Mouse (Mus musculus) v-Abl transformed pro-B cells (cell line): ENCODE results near the gene Rab3c.

Experiments used
- in situ Hi-C, 2 experiments: fragments of 400-800 bp; cut with MboI; formaldehyde crosslinking; loops; one replicate each; pipeline ENCODE4 v1.15.1; 2025; ENCODE audit not compliant: unreplicated experiment in 2 of 2

Gene Rab3c

GRCm38 (mm10) chr13:110097424-110098050 lies 183.3 kb downstream of the Rab3c start:
- in situ Hi-C loops, result no loop called here

- in situ Hi-C loops, result no loop called here
Measured at GRCm38 (mm10) chr13:110094998-110095397, 185.8 kb downstream of the Rab3c start.

DNA sequence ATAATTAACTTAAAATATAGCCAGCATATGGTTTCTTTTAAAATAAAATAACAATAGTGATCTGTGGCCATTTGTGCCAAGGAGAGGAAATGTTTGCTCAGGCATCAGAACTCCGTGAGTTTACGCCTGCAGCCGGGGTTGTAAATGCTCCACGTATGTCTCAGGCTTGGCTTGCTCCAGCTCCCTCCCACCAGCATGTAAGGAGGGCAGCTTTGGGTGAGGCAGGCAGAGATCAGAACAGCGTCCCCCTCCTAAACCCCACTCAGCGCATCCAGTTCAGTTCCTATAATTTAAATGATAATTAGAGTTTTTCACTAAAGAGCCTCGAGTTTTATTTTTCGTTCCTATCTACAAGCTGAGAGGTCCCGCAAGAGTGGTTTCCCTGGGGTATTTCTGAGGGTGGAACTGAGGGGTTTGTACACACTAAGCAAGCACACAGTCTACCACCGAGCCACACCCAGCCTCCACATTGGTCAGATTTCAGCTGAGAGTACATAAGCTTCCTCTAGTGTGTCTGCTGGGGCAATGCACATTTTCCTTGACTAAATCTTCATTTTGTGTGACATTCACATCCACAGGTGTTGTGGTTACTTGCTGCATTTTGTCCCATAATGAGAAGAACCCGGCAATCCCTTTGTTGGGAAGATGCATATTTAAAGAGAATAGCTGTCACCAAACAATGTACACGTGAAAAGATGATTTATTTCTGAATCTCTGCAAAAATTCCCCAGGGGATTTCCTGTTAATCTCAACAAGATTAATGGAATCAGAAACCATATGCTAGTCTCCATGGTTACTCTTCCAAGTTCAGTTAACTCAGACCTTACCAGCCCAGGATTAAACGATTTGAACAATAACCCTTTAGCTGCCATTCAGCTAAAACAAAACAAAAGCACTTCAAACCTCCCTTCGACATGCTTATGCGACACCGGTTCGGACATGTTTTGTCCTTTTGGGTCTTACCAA lies 186.8 kb downstream of the Rab3c start:
- in situ Hi-C loops, result no loop called here

GRCm38 (mm10) chr13:110083961-110084360 lies 196.8 kb downstream of the Rab3c start:
- in situ Hi-C loops, result no loop called here

DNA sequence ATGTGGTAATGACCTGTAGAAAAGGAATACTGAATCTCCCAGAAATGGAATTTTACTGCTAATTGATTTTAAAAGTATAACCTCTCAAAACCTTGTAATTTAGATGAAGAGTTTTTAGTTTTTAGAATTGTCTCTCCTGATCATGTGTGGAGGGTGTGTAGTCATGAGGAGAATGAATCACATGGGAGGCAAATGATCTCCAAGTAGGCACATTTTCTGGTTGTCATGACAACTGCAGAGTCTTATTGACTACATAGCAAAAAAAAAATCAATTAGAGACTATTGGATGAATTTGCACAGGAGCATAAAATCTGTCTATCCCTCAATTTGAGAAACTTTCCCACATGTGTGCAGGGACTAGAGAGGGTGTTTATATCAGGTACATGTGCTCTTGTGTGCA lies 199.6 kb downstream of the Rab3c start:
- in situ Hi-C loops, result no loop called here

DNA sequence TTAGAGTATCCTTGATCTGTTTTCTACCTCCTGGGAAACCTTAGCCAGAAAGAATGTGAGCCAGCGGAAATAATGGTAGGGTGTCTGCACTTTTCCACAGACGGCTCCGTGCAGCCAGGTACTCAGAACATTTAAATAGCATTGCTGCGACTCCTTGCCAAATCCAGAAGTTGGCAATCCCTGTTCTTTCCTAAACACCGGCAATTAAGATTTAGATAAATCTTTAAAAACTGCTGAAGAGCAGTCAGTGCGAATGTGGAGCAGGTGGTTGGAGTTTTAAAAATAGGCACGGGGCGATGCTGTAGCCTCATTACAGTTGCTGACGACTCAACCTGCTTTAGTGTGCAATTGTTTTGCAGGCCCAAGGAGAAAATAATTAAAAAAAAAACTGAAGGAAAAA lies 205.2 kb downstream of the Rab3c start:
- in situ Hi-C loops, result no loop called here

- in situ Hi-C loops, result no loop called here
Measured at GRCm38 (mm10) chr13:110074180-110074579, 206.6 kb downstream of the Rab3c start.

DNA sequence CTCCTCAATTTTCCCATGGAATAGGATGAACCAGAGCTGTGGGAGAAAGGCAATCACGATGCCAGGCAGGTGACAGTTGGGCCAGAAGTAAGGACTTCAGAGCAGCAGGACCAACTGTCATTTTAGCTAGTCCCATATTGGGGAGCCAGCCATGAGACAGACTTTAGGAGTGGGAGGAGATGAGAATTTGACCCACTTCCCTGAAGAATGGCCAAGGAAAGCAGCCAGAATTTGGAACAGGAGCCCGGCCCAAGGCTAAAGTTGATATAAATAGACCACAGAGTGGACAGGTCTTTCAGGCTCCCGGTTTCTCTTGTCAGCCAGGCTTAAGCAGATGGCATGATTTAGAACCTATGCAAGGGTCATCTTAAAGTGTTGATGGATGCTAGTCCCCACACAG lies 213.6 kb downstream of the Rab3c start:
- in situ Hi-C loops, result loop anchor here in 1 of 2 experiments (10.0 kb wide), 1 partner anchor 298 kb away; no protein-coding TSS in a partner anchor

DNA sequence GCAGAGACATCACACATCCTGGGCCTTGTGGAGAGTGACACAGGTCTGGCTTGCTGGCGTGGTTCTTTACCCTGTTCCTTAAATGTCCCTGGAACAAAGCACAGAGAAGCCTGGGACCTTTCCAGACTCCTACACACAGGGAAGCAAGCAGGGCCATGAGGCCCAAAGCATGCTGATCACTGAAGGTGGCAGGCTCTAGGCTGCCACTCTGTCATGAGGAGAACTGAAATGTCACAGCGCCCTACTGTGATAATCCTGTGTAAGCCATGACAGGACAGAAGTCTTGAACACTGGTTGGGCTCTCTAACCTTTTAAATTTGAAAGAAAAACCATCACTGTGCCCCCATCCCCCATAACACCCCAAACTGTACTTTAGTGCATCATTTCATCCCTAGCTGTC lies 214.1 kb downstream of the Rab3c start:
- in situ Hi-C loops, result loop anchor here in 1 of 2 experiments (10.0 kb wide), 1 partner anchor 298 kb away; no protein-coding TSS in a partner anchor

- in situ Hi-C loops, result loop anchor here (5.0 to 10.0 kb wide), 3 partner anchors 302 to 1349 kb away; no protein-coding TSS in a partner anchor
Measured at GRCm38 (mm10) chr13:110062835-110063411, 217.9 kb downstream of the Rab3c start.

DNA sequence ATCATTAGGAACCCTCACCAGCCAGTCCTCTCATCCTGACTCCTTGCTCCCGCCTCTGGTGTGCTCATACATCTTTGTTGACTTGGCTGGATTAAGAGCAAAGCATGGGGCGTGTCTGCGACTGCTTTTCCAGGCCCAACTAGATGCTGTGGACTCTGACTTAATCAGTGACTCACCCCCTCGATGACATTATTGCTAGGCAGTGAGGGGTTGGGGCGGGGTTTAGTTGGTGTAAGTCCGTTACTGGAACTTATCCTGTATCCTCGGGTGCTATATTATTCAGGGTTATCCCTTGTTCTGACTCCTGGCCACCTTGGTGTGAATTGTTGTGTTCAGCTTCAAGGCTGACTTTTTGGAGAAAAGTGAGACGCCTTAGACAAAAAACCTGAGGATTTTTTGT lies 218.5 kb downstream of the Rab3c start:
- in situ Hi-C loops, result loop anchor here (5.0 to 10.0 kb wide), 3 partner anchors 303 to 1350 kb away; no protein-coding TSS in a partner anchor

- in situ Hi-C loops, result no loop called here
Measured at GRCm38 (mm10) chr13:110054538-110054937, 226.3 kb downstream of the Rab3c start.

GRCm38 (mm10) chr13:110048767-110049434 lies 231.9 kb downstream of the Rab3c start:
- in situ Hi-C loops, result loop anchor here in 1 of 2 experiments (25.0 kb wide), 1 partner anchor 1687 kb away; no protein-coding TSS in a partner anchor

DNA sequence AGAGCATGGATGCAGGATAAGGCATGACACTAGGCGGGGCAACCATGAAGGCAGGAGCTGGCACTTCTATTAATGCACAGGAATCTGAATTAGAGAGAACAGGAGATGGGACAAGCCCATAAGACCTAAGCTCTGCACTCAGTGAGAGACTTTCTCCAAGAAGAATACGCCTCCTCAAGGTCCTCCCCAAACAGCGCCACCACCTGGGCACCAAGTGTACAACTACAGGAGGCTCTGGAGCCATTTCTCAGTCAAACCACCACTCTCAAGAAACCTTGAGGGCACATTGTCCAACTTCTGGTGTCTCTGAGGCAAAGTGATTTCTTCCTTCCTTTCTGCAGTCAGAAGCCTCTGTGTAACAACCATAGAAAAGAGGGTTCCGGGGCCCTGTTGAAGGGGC lies 236.4 kb downstream of the Rab3c start:
- in situ Hi-C loops, result loop anchor here in 1 of 2 experiments (25.0 kb wide), 1 partner anchor 1682 kb away; no protein-coding TSS in a partner anchor

GRCm38 (mm10) chr13:110039779-110040498 lies 240.9 kb downstream of the Rab3c start:
- in situ Hi-C loops, result loop anchor here in 1 of 2 experiments (25.0 kb wide), 1 partner anchor 1678 kb away; no protein-coding TSS in a partner anchor

DNA sequence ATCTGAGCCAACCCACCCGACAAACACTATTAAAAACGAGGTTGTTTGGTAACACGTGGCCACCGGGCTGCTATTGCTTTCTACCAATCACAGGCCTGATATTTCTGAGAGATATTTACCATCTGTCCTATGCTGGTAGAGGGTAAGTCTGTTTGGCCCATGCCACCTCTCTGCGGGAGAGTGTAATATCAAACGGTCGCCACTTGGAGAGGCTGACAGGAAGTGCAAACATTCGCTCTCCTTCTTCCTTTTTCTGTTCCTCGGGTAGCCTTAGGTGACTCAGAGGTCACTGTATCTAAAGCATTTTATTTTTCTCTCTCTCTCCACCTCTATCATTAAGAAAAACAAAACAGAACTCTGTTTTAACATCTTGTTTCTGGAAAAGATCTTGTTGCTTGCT lies 241.6 kb downstream of the Rab3c start:
- in situ Hi-C loops, result loop anchor here in 1 of 2 experiments (25.0 kb wide), 1 partner anchor 1677 kb away; no protein-coding TSS in a partner anchor

GRCm38 (mm10) chr13:110038521-110038920 lies 242.3 kb downstream of the Rab3c start:
- in situ Hi-C loops, result loop anchor here in 1 of 2 experiments (25.0 kb wide), 1 partner anchor 1676 kb away; no protein-coding TSS in a partner anchor

DNA sequence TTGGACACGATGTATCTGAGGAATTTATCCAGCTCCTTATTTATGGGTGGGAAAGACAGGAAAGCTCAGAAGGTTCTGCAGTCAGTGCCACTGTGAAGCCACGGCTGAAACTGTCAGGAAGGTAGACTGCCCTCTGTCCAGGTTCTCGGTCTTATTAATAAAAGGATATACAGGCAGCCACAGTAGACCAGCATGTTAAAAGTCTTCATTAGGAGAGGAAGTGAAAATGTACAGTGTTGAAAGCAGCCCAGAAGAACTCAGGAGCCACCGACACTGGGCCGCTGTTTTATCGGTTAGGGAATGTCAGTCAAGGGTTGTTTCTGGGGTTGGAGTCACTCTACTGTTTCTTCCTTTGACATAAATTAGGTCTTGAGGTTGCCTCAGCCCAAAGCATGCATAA lies 245.9 kb downstream of the Rab3c start:
- in situ Hi-C loops, result loop anchor here in 1 of 2 experiments (25.0 kb wide), 1 partner anchor 1673 kb away; no protein-coding TSS in a partner anchor

- in situ Hi-C loops, result loop anchor here in 1 of 2 experiments (25.0 kb wide), 1 partner anchor 1672 kb away; no protein-coding TSS in a partner anchor
Measured at GRCm38 (mm10) chr13:110034041-110034440, 246.8 kb downstream of the Rab3c start.
